Mouse (Mus musculus) retina, postnatal 1 day (tissue): ENCODE data around the gene Spata9.

Source experiments
- DNase-seq: peaks from one replicate; pipeline ENCODE4 v3.0.0-alpha.2; 2012

Gene Spata9

DNA sequence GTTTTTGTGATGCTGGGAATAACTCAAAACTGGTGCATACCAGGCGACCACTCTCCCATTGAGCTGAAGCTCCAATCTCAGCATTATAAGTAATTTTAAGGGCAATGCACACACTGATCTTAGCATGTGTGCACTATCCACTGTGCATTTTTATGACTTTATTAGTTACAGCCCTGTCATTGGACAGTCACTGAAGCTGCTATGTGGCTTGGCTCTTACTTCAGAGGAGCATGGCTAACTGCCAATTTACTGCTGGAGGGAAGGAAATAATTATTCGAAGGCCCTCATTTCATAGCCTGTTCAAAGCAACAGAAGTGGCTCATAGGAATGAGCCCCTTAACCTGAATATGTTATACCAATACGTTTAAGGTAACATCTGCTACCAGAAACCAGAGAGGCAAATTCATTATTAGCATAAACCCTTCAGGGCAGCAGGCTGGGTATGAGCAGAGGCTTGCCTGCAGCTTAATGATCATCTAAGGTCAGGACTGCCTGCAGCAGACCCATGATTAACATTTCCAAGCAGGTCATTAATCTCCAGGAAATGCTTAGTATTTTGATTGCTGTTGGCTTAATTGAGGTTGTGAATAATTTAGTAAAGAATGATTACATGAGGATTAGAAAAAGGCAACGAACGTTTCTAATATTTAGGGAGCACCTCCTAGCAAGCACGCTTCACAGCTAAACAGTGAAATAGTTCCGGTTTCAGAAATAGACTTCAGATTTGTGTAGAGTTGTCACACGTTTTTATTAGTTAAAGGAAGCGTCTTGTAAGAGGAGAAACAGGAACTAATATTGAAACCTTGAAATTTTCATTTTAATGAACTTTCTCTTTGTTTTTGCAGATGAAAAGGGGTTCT is 25.4 kb downstream of the Spata9 start:
- DNase-seq = peak; percentile 82

- DNase-seq = no peak
Observed at GRCm38 (mm10) chr13:76003272-76003671, 36.3 kb downstream of the Spata9 start.

- no peak for DNase-seq
Observed at GRCm38 (mm10) chr13:76014511-76014910, 47.6 kb downstream of the Spata9 start.

DNA sequence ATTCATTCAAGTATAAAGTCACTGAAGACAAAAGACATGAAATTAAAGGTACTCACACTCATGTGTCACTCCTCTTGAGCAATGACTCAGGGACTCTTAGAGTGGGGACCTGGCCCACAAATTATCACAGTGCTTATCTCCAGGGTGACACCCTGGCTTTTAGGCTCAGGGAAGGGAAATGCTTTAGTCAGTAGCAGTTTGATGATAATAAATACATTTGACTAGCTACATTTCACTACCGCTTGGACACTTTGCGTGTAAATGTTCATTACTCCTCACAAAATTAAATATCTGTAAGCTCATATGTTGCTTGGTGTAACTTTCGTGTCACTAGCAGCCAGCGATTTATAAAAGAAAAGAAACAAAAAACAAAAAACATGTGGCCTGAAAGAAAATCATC is 50.5 kb downstream of the Spata9 start:
- DNase-seq = peak; percentile 1

DNA sequence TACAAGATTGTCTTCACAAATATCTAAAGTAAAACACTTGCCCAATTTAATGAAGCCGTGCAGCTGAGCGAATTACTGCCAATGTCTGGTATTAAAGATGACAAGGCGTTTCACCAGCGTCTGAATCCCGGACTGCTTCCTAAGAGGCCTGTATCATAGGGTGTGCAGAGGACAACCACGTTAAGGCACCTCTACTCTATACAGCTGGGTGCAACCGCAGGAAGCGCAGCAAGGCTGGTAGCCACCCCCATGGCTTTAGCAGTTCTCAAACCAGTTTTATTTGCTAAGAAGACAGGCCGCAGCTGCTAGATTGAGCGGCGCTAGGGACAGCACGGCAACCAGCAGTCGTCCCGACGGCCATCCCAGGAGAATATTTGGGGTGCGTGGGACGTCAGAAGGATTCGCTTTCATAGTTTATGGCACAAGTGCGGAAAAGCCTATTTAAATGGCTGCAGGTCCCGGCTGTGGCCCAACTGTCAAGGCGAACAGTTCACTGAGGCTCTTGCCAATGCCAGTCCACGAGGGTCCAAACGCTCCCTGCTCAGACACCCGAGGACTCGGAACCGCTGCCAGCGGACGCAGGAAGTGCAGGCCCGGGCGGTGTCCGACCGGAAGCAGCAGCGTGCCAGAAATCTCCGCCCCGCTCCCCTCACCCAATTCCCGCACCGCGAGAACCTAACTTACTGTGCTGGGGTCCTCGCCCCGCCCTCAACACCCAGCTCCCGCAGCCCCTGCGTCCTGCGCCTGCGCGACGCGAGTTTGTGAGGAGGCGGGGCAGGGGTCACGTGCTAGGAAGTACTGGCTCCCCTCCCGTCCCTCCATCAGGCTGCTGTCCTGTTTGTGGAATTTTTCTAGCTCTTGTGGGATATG is 51.3 kb downstream of the Spata9 start, which contains the start of gene Rfesd:
Gene Rfesd (minus strand): TSS at position 746 of the 870 bp plus-strand sequence.
- DNase-seq = peak; percentile 99

- no peak for DNase-seq
Observed at GRCm38 (mm10) chr13:76018844-76019400, 52.0 kb downstream of the Spata9 start.

GRCm38 (mm10) chr13:76021782-76022181 is 54.8 kb downstream of the Spata9 start:
- DNase-seq = peak; percentile 8

- no peak for DNase-seq
Observed at GRCm38 (mm10) chr13:76024588-76024987, 57.6 kb downstream of the Spata9 start.

- DNase-seq = no peak
Observed at GRCm38 (mm10) chr13:76042455-76042854, 75.5 kb downstream of the Spata9 start.

GRCm38 (mm10) chr13:76044971-76045370 is 78.0 kb downstream of the Spata9 start:
- DNase-seq = no peak
